Mouse (Mus musculus): ENCODE results near the gene Lce3a.

Lce3a gene

GRCm38 (mm10) chr3:92926130-92926529 lies at the start of gene Lce3a:
Lce3a (minus strand) TSS chr3:92926230.
- DNase-seq (ENCODE audit: low spot score in 2 of 2), result no peak

GRCm38 (mm10) chr3:92966761-92967160 lies 40.7 kb upstream of the Lce3a start, which contains the start of gene Lce3e:
Lce3e (plus strand) TSS chr3:92967061.
- DNase-seq (ENCODE audit: low spot score in 2 of 2), result no peak

- no peak for DNase-seq (ENCODE audit: low spot score in 2 of 2)
Observed at GRCm38 (mm10) chr3:92957090-92957489, 31.1 kb upstream of the Lce3a start, which contains the start of gene Lce3d. Lce3d (plus strand) TSS chr3:92957390.

GRCm38 (mm10) chr3:92944186-92944585 lies 18.2 kb upstream of the Lce3a start, which contains the start of gene Lce3c:
Lce3c (plus strand) TSS chr3:92944486.
- DNase-seq (ENCODE audit: low spot score in 2 of 2), result no peak

GRCm38 (mm10) chr3:92932679-92933078 lies 6.6 kb upstream of the Lce3a start, which contains the start of gene Lce3b:
Lce3b (plus strand) TSS chr3:92932979.
- no peak for DNase-seq (ENCODE audit: low spot score in 2 of 2)

- peak in 1 of 2 experiments; percentile 3 for DNase-seq (ENCODE audit: low spot score in 2 of 2)
Observed at GRCm38 (mm10) chr3:92920364-92920763, 5.7 kb downstream of the Lce3a start.

- DNase-seq (ENCODE audit: low spot score in 2 of 2), result no peak
Observed at GRCm38 (mm10) chr3:92907571-92907970, 18.5 kb downstream of the Lce3a start.

GRCm38 (mm10) chr3:92905182-92905581 lies 20.8 kb downstream of the Lce3a start:
- DNase-seq (ENCODE audit: low spot score in 2 of 2), result no peak

GRCm38 (mm10) chr3:92903640-92904039 lies 22.4 kb downstream of the Lce3a start:
- DNase-seq (ENCODE audit: low spot score in 2 of 2), result no peak

GRCm38 (mm10) chr3:92902992-92903391 lies 23.0 kb downstream of the Lce3a start:
- DNase-seq (ENCODE audit: low spot score in 2 of 2), result no peak

GRCm38 (mm10) chr3:92894489-92894888 lies 31.5 kb downstream of the Lce3a start:
- no peak for DNase-seq (ENCODE audit: low spot score in 2 of 2)

GRCm38 (mm10) chr3:92894063-92894462 lies 32.0 kb downstream of the Lce3a start:
- DNase-seq (ENCODE audit: low spot score in 2 of 2), result no peak

All from right cerebral cortex, postnatal 36 days (tissue).